Mouse (Mus musculus): ENCODE measurements around the gene Drd4. TPM values are rescaled to one million over a fixed set of nuclear protein-coding genes. Genes with fewer than 3 reads are reported as not detected.

Gene Drd4
- polyA plus RNA-seq, 2 experiments, result not detected

DNA sequence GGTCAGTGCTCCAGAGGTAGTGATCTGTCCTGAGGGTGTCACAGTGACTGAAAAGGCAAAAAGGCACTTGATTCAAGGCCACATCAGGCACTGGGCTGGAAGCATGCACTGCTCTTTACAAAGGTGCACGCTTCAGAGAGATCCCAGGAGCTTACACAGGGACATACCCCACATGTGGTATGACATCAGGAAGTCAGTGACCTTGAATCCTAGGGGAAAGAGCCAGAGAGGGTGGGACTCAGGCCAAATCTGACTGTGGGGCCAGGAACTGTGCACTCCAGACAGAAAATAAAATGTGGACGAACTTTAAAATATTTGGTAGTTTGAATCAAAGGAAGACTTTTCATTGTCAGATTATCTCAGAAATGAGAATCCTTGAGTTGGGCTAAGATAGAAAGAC lies 22.6 kb downstream of the Drd4 start:
- Histone ChIP-seq H3K9me3 (ENCODE audit: control insufficient read depth, low read length) (no peaks in the 10 kb centered on the region), H3K9ac (replicated peaks) (no peak overlapping the region), H3K4me1 (replicated peaks; ENCODE audit: control insufficient read depth in 2 of 2, insufficient read depth in 2 of 2, low read length in 1 of 2) (no peaks in the 10 kb centered on the region), H3K4me3 (ENCODE audit: insufficient read depth in 1 of 2, low read depth in 2 of 2, low read length in 2 of 2) (no peak overlapping the region), H3K4me2 (ENCODE audit: low read depth) (no peak overlapping the region), H3K36me3 (replicated peaks; ENCODE audit: control insufficient read depth, insufficient read depth, low read depth) (peaks cover 62% of the 10 kb centered on the region), H3K27me3 (ENCODE audit: control insufficient read depth, insufficient read depth, low read length) (no peaks in the 10 kb centered on the region), H3K27ac (no peak overlapping the region)
- TF ChIP-seq EP300 (IDR thresholded peaks at IDR 0.05; ENCODE audit: low read depth) (no peak), CTCF (IDR thresholded peaks at IDR 0.05; ENCODE audit: low read depth) (no peak)
- DNase-seq (ENCODE audit: low read depth in 3 of 3, low spot score in 3 of 3) (no peak), ATAC-seq (ENCODE audit: insufficient read depth) (no peak)
- WGBS (ENCODE audit: insufficient replicate concordance), result 72% methylated on average over 2 of the region's 2 CpGs

DNA sequence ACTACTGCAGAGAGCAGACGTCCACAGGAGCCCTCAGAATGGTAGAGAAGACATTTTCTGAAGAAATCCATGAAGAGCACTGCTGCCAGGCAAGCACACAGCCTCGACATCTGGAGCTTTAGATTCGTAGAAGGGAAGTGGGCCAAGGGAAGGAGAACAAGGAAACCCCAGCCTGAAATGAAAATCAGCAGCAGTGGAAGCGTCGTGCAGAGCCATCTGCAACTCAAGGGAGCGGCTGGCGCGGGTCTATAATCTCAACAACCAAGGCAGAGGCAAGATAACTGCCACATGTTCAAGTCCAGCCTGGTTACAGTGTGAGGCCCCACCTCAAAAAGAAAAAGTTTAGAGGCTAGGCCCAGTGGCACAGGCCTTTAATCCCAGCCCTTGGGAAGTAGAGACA lies 23.3 kb downstream of the Drd4 start:
- H3K9me3 ChIP-seq (ENCODE audit: control insufficient read depth, low read length), result no peaks in the 10 kb centered on the region
- TF ChIP-seq EP300 (IDR thresholded peaks at IDR 0.05; ENCODE audit: low read depth), result no peak
- no peak overlapping the region for H3K4me3 ChIP-seq (ENCODE audit: insufficient read depth in 1 of 2, low read depth in 2 of 2, low read length in 2 of 2)
- no peak overlapping the region for H3K27ac ChIP-seq
- H3K27me3 ChIP-seq (ENCODE audit: control insufficient read depth, insufficient read depth, low read length), result no peaks in the 10 kb centered on the region
- no peak for DNase-seq (ENCODE audit: low read depth in 3 of 3, low spot score in 3 of 3)
- no peak overlapping the region for H3K4me2 ChIP-seq (ENCODE audit: low read depth)
- no peak overlapping the region; the same call in 1 of the 2 replicates for H3K9ac ChIP-seq (replicated peaks)
- no peaks in the 10 kb centered on the region for H3K4me1 ChIP-seq (replicated peaks; ENCODE audit: control insufficient read depth in 2 of 2, insufficient read depth in 2 of 2, low read length in 1 of 2)
- ATAC-seq (ENCODE audit: insufficient read depth), result no peak
- WGBS (ENCODE audit: insufficient replicate concordance), result 60% methylated on average over 8 of the region's 8 CpGs
- peaks cover 62% of the 10 kb centered on the region for H3K36me3 ChIP-seq (replicated peaks; ENCODE audit: control insufficient read depth, insufficient read depth, low read depth)

DNA sequence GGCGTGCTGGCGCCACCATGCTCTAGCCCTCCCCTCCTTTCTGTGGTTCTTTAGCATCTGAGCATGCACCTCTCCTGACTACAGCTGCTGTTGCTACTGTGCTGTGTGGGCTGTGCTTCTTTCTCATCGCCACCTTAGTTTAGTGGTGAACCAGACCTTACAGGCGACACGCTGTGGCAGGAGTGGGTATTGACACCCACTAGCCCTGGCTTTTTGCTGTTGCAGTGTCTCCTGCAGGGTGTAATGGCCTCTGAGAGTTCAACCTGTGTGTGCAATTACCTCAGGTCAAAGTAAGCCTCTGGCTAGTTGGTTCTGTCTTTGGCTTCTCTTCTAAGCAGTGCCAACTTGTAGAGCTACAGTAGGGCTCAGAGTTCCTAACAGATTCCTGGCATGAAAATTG lies 24.2 kb downstream of the Drd4 start:
- 73% methylated on average over 5 of the region's 5 CpGs for WGBS (ENCODE audit: insufficient replicate concordance)
- no peak overlapping the region for H3K9ac ChIP-seq (replicated peaks)
- ATAC-seq (ENCODE audit: insufficient read depth) (no peak; the same call in 1 of the 2 replicates), DNase-seq (ENCODE audit: low read depth in 3 of 3, low spot score in 3 of 3) (no peak)
- no peak overlapping the region for H3K4me2 ChIP-seq (ENCODE audit: low read depth)
- H3K4me3 ChIP-seq (ENCODE audit: insufficient read depth in 1 of 2, low read depth in 2 of 2, low read length in 2 of 2), result no peak overlapping the region
- no peaks in the 10 kb centered on the region for H3K4me1 ChIP-seq (replicated peaks; ENCODE audit: control insufficient read depth in 2 of 2, insufficient read depth in 2 of 2, low read length in 1 of 2)
- H3K9me3 ChIP-seq (ENCODE audit: control insufficient read depth, low read length), result no peaks in the 10 kb centered on the region
- TF ChIP-seq EP300 (IDR thresholded peaks at IDR 0.05; ENCODE audit: low read depth), result no peak
- peak; percentile 74 for TF ChIP-seq CTCF (IDR thresholded peaks at IDR 0.05; ENCODE audit: low read depth)
- H3K27me3 ChIP-seq (ENCODE audit: control insufficient read depth, insufficient read depth, low read length), result no peaks in the 10 kb centered on the region
- no peak overlapping the region for H3K27ac ChIP-seq
- H3K36me3 ChIP-seq (replicated peaks; ENCODE audit: control insufficient read depth, insufficient read depth, low read depth), result peaks cover 62% of the 10 kb centered on the region

DNA sequence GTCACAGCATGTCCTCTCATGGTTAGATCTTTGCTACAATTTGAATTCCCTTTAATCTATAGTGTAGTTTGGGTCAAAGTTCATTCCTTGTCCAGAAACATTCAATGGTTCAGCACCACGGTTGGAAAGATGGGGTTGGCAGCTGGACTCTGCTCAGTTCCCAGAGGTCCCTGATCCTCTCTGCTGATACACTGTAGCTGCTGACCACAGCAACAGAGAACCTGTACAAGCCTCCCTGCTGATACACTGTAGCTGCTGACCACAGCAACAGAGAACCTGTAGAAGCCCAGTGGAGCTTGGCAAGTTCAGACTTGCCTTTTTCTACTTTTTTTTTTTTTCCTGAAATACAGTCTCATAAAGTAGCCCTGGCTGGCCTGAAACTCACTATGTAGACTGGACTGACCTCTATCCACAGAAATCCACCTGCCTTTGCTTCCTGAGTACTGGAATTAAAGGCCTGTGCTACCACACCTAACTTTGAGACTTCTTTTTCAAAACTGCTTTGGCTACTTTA lies 25.9 kb downstream of the Drd4 start:
- no peak for TF ChIP-seq CTCF (IDR thresholded peaks at IDR 0.05; ENCODE audit: low read depth)
- TF ChIP-seq EP300 (IDR thresholded peaks at IDR 0.05; ENCODE audit: low read depth), result no peak
- peaks cover 67% of the 10 kb centered on the region for H3K36me3 ChIP-seq (replicated peaks; ENCODE audit: control insufficient read depth, insufficient read depth, low read depth)
- ATAC-seq (ENCODE audit: insufficient read depth) (no peak), DNase-seq (ENCODE audit: low read depth in 3 of 3, low spot score in 3 of 3) (no peak)
- no peak overlapping the region for H3K9ac ChIP-seq (replicated peaks)
- H3K4me1 ChIP-seq (replicated peaks; ENCODE audit: control insufficient read depth in 2 of 2, insufficient read depth in 2 of 2, low read length in 1 of 2), result no peaks in the 10 kb centered on the region
- H3K4me3 ChIP-seq (ENCODE audit: insufficient read depth in 1 of 2, low read depth in 2 of 2, low read length in 2 of 2), result no peak overlapping the region
- no peak overlapping the region for H3K4me2 ChIP-seq (ENCODE audit: low read depth)
- H3K9me3 ChIP-seq (ENCODE audit: control insufficient read depth, low read length), result no peaks in the 10 kb centered on the region
- WGBS (ENCODE audit: insufficient replicate concordance), result 67% methylated on average over 1 of the region's 1 CpGs
- H3K27me3 ChIP-seq (ENCODE audit: control insufficient read depth, insufficient read depth, low read length), result no peaks in the 10 kb centered on the region
- no peak overlapping the region for H3K27ac ChIP-seq

DNA sequence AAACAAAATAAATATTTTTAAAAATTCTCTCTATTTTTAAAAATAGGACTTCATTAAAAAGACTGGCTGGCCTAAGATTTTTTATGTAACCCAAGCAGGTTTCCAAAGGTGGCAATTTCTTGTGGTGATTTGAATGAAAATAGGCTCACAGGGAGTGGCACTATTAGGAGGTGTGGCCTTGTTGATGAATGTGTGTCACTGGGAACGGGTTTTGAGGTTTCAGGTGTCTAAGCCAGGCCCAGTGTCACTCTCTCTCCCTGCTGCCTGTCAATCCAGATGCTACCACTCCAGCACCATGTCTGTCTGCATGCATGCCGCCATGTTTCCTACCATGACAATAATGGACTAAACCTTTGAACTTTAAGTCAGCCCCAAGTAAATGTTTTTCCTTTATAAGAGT lies 27.6 kb downstream of the Drd4 start:
- ATAC-seq (ENCODE audit: insufficient read depth), result no peak
- Histone ChIP-seq H3K4me1 (replicated peaks; ENCODE audit: control insufficient read depth in 2 of 2, insufficient read depth in 2 of 2, low read length in 1 of 2) (no peaks in the 10 kb centered on the region), H3K4me2 (ENCODE audit: low read depth) (no peak overlapping the region), H3K9ac (replicated peaks) (no peak overlapping the region), H3K4me3 (ENCODE audit: insufficient read depth in 1 of 2, low read depth in 2 of 2, low read length in 2 of 2) (no peak overlapping the region), H3K9me3 (ENCODE audit: control insufficient read depth, low read length) (no peaks in the 10 kb centered on the region), H3K36me3 (replicated peaks; ENCODE audit: control insufficient read depth, insufficient read depth, low read depth) (peaks cover 62% of the 10 kb centered on the region), H3K27me3 (ENCODE audit: control insufficient read depth, insufficient read depth, low read length) (no peaks in the 10 kb centered on the region), H3K27ac (no peak overlapping the region)
- DNase-seq (ENCODE audit: low read depth in 3 of 3, low spot score in 3 of 3), result no peak
- WGBS (ENCODE audit: insufficient replicate concordance), result 69% methylated on average over 2 of the region's 2 CpGs
- TF ChIP-seq EP300 (IDR thresholded peaks at IDR 0.05; ENCODE audit: low read depth) (no peak), CTCF (IDR thresholded peaks at IDR 0.05; ENCODE audit: low read depth) (no peak)

All from liver, embryonic 14.5 days (tissue).